Mouse (Mus musculus) Patski (cell line): ENCODE data around the gene Olfr1. TPM values are rescaled to one million over a fixed set of nuclear protein-coding genes. Genes with fewer than 3 reads are reported as not detected.

ENCODE experiments used
- ATAC-seq: fragments of 100-300 bp; one replicate; pipeline ENCODE4 v1.8.0; 2021
- CTCF ChIA-PET: fragments of 350-600 bp; sonication (Branson Sonifier 250); formaldehyde crosslinking; loops from one replicate; lab custom pipeline; 2022; ENCODE audit warnings: inconsistent platforms; lab: Charles Lee
- POLR2A ChIA-PET: fragments of 350-600 bp; sonication (Branson Sonifier 250); formaldehyde crosslinking; loops from one replicate; lab custom pipeline; 2022; ENCODE audit warnings: antibody characterized with exemption, inconsistent platforms; lab: Charles Lee
- DNase-seq: peaks from one replicate; pipeline ENCODE4 v3.0.0-alpha.2; 2011; ENCODE audit warnings: low read depth, low spot score
- H3K27me3 ChIP-seq: fragments of 371-371 bp; one replicate; pipeline ENCODE4 v1.5.1; 2021
- CTCF ChIP-seq: fragments of 100-300 bp; IDR thresholded peaks from one replicate; pipeline ENCODE4 v1.5.1; 2021
- in situ Hi-C: fragments of 300-500 bp; cut with MboI; formaldehyde crosslinking; loops from 3 replicates; pipeline ENCODE4 v1.11.1; 2018; ENCODE audit warnings: low pct_unique_long_range_greater_than_20kb, mixed read lengths
- polyA plus RNA-seq: library from polyadenylated mRNA; unstranded; gene quantifications from one replicate; pipeline ENCODE4 v1.2.3, GENCODE M21; 2021

Olfr1 gene
- not detected for polyA plus RNA-seq

GRCm38 (mm10) chr11:73399514-73399913 lies at the start of gene Olfr1:
Gene Olfr1, minus strand, starts transcription at chr11:73399614.
- DNase-seq (no peak), ATAC-seq (no peak)
- CTCF ChIA-PET, result no interaction called here
- in situ Hi-C loops, result no loop called here
- POLR2A ChIA-PET, result no interaction called here
- peaks cover 3% of the 10 kb centered on the region for H3K27me3 ChIP-seq
- TF ChIP-seq CTCF, result no peak

- CTCF ChIA-PET, result no interaction called here
- DNase-seq, result no peak
- no peak for ATAC-seq
- POLR2A ChIA-PET, result no interaction called here
- in situ Hi-C loops, result no loop called here
- no peaks in the 10 kb centered on the region for H3K27me3 ChIP-seq
- no peak for TF ChIP-seq CTCF
Observed at GRCm38 (mm10) chr11:73428377-73428776, 29.0 kb upstream of the Olfr1 start, which contains the start of gene Olfr378. Gene Olfr378, minus strand, starts transcription at chr11:73428477.

GRCm38 (mm10) chr11:73395374-73395773 lies 4.0 kb downstream of the Olfr1 start:
- POLR2A ChIA-PET, result no interaction called here
- H3K27me3 ChIP-seq, result peaks cover 3% of the 10 kb centered on the region
- CTCF ChIA-PET, result no interaction called here
- DNase-seq, result no peak
- in situ Hi-C loops, result no loop called here
- no peak for TF ChIP-seq CTCF
- ATAC-seq, result no peak

- no peak for TF ChIP-seq CTCF
- POLR2A ChIA-PET, result no interaction called here
- in situ Hi-C loops, result no loop called here
- CTCF ChIA-PET, result no interaction called here
- peaks cover 4% of the 10 kb centered on the region for H3K27me3 ChIP-seq
- ATAC-seq (no peak), DNase-seq (no peak)
Observed at GRCm38 (mm10) chr11:73370946-73371345, 28.5 kb downstream of the Olfr1 start, which contains the start of gene Olfr376. Gene Olfr376, plus strand, starts transcription at chr11:73371246.

- DNase-seq, result no peak
- TF ChIP-seq CTCF, result no peak
- ATAC-seq, result no peak
- ChIA-PET CTCF (no interaction called here), POLR2A (no interaction called here)
- peaks cover 23% of the 10 kb centered on the region for H3K27me3 ChIP-seq
- in situ Hi-C loops, result no loop called here
Observed at GRCm38 (mm10) chr11:73350483-73350882, 48.9 kb downstream of the Olfr1 start, which contains the start of gene Olfr20. Gene Olfr20, plus strand, starts transcription at chr11:73350783.

Other genes starting within 250 kb of the Olfr1 start
- gene P2rx5, start 239.2 kb downstream of the Olfr1 start, polyA plus RNA-seq, result 6.0 TPM
- gene Emc6, start 222.6 kb downstream of the Olfr1 start, polyA plus RNA-seq, result 79.4 TPM
- 157 TPM for gene Tax1bp3, start 222.5 kb downstream of the Olfr1 start, polyA plus RNA-seq
- 33.0 TPM for gene Ctns, start 200.6 kb downstream of the Olfr1 start, polyA plus RNA-seq
- 5.6 TPM for gene Shpk, start 200.2 kb downstream of the Olfr1 start, polyA plus RNA-seq
- not detected for gene Trpv1, start 165.3 kb downstream of the Olfr1 start, polyA plus RNA-seq
- 0.01 TPM for gene Trpv3, start 132.2 kb downstream of the Olfr1 start, polyA plus RNA-seq
- gene Aspa, start 70.0 kb downstream of the Olfr1 start, polyA plus RNA-seq, result 1.1 TPM
- gene Gm49340, start 69.9 kb downstream of the Olfr1 start, polyA plus RNA-seq, result not detected
- 0.09 TPM for gene Spata22, start 69.9 kb downstream of the Olfr1 start, polyA plus RNA-seq
- gene Olfr20, start 48.8 kb downstream of the Olfr1 start, polyA plus RNA-seq, result not detected
- not detected for gene Olfr376, start 28.4 kb downstream of the Olfr1 start, polyA plus RNA-seq
- not detected for gene Olfr378, start 28.9 kb upstream of the Olfr1 start, polyA plus RNA-seq
- not detected for gene Olfr380, start 57.9 kb upstream of the Olfr1 start, polyA plus RNA-seq
- gene Olfr381, start 92.0 kb upstream of the Olfr1 start, polyA plus RNA-seq, result not detected
- not detected for gene Olfr382, start 117.6 kb upstream of the Olfr1 start, polyA plus RNA-seq
- gene Olfr385, start 193.4 kb upstream of the Olfr1 start, polyA plus RNA-seq, result not detected
- gene Olfr384, start 199.0 kb upstream of the Olfr1 start, polyA plus RNA-seq, result not detected